Mouse (Mus musculus): ENCODE measurements at regions not wholly inside any gene's neighbourhood (a gene's known extent, or its start where the extent isn't known, plus 50 kb on each side); places are given as distances from the start of the nearest gene placed in this dataset.

DNA sequence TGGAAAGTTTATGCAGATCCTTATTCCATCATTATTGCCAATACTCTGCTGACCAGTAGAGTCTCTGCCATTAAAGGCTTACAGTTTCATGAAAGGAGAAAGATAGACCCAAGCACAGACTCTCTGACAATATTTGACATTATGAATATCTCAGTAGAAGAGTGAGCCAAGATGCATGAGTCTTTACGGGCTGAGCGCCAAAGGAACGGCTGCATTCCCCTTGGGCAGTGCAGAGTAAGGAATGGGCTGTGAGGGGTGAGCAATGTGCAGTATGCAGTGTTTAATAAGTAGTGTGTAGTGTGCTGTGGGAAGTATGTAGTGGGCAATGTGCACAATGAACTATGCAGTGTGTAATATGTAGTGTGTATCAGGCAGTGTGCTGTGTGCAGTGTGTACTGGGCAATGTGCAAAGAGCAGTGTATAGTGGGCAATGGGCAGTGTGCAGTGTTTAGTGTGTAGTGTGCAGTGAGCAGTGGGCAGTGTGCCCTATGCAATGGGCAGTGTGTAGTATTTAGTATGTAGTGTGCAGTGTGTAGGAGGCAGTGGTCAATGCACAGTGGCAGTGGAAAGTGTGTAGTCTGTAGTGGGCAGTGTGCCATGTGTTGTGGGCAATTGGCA, 671.8 kb downstream of the 5730522E02Rik start:
- Histone ChIP-seq H3K36me3 (replicated peaks in 1 of 2; ENCODE audit: control insufficient read depth in 1 of 2, insufficient read depth in 1 of 2, low read length in 1 of 2) (no peaks in the 10 kb centered on the region), H3K9ac (ENCODE audit: insufficient read depth, low read depth) (no peak overlapping the region), H3K9me3 (replicated peaks; ENCODE audit: low read length) (no peaks in the 10 kb centered on the region), H3K27me3 (replicated peaks) (no peaks in the 10 kb centered on the region), H3K4me3 (replicated peaks in 1 of 3; ENCODE audit: low read depth in 2 of 3, low read length in 2 of 3, poor library complexity in 1 of 3) (no peak overlapping the region), H3K79me2 (replicated peaks; ENCODE audit: control insufficient read depth, extremely low read depth, insufficient read depth, poor library complexity, severe bottlenecking) (no peaks in the 10 kb centered on the region), H3K4me2 (ENCODE audit: insufficient read depth, low read depth, poor library complexity, severe bottlenecking) (no peak overlapping the region), H3K4me1 (ENCODE audit: control insufficient read depth in 1 of 2, insufficient read depth in 2 of 2) (peaks cover 0 to 3% of the 10 kb centered on the region in 2 experiments; a peak in 2 of 4 replicates), H3K27ac (ENCODE audit: insufficient read depth, low read depth) (0 out of 2 replicates have a peak overlapping the region, but pooled peaks have one; percentile 11)
- dilution Hi-C loops (cut with MboI; ENCODE audit: extremely low pct_ligation_motif_present, extremely low pct_unique_long_range_greater_than_20kb, low sequenced_read_pairs), result no loop called here
- in situ Hi-C loops (cut with MboI; ENCODE audit: low pct_ligation_motif_present, low pct_unique_long_range_greater_than_20kb, low sequenced_read_pairs), result no loop called here
- TF ChIP-seq ZKSCAN1 (IDR thresholded peaks at IDR 0.05; ENCODE audit: borderline replicate concordance, low read depth, low read length) (no peak), JUN (IDR thresholded peaks at IDR 0.05; ENCODE audit: insufficient read depth, low read depth, low read length) (no peak)
- DNase-seq (ENCODE audit: extremely low read depth), result no peak

- DNase-seq (ENCODE audit: extremely low read depth), result no peak
- no peaks in the 10 kb centered on the region for H3K79me2 ChIP-seq (replicated peaks; ENCODE audit: control insufficient read depth, extremely low read depth, insufficient read depth, poor library complexity, severe bottlenecking)
- in situ Hi-C loops (cut with MboI; ENCODE audit: low pct_ligation_motif_present, low pct_unique_long_range_greater_than_20kb, low sequenced_read_pairs) (no loop called here), dilution Hi-C loops (cut with MboI; ENCODE audit: extremely low pct_ligation_motif_present, extremely low pct_unique_long_range_greater_than_20kb, low sequenced_read_pairs) (no loop called here)
- H3K4me1 ChIP-seq (ENCODE audit: control insufficient read depth in 1 of 2, insufficient read depth in 2 of 2), result peaks cover 0 to 3% of the 10 kb centered on the region in 2 experiments; a peak in 2 of 4 replicates
- no peaks in the 10 kb centered on the region for H3K27me3 ChIP-seq (replicated peaks)
- H3K36me3 ChIP-seq (replicated peaks in 1 of 2; ENCODE audit: control insufficient read depth in 1 of 2, insufficient read depth in 1 of 2, low read length in 1 of 2), result no peaks in the 10 kb centered on the region
- no peak overlapping the region for H3K27ac ChIP-seq (ENCODE audit: insufficient read depth, low read depth)
- H3K4me3 ChIP-seq (replicated peaks in 1 of 3; ENCODE audit: low read depth in 2 of 3, low read length in 2 of 3, poor library complexity in 1 of 3), result no peak overlapping the region
- no peaks in the 10 kb centered on the region for H3K9me3 ChIP-seq (replicated peaks; ENCODE audit: low read length)
- no peak overlapping the region for H3K4me2 ChIP-seq (ENCODE audit: insufficient read depth, low read depth, poor library complexity, severe bottlenecking)
- no peak overlapping the region for H3K9ac ChIP-seq (ENCODE audit: insufficient read depth, low read depth)
- no peak for TF ChIP-seq E2F4 (IDR thresholded peaks at IDR 0.05; ENCODE audit: insufficient replicate concordance, low read depth, low read length)
- TF ChIP-seq EP300 (IDR thresholded peaks at IDR 0.05; ENCODE audit: low read length), result no peak
- no peak for TF ChIP-seq MYC (IDR thresholded peaks at IDR 0.05; ENCODE audit: low read depth, low read length)
- no peak for TF ChIP-seq MAZ (IDR thresholded peaks at IDR 0.05; ENCODE audit: low read depth, low read length)
- no peak for TF ChIP-seq BHLHE40 (IDR thresholded peaks at IDR 0.05; ENCODE audit: low read depth, low read length)
- TF ChIP-seq SIN3A (IDR thresholded peaks at IDR 0.05; ENCODE audit: low read length), result no peak
- no peak for TF ChIP-seq MEF2A (IDR thresholded peaks at IDR 0.05; ENCODE audit: borderline replicate concordance, low read depth, low read length)
- no peak for TF ChIP-seq USF1 (IDR thresholded peaks at IDR 0.05; ENCODE audit: low read depth, low read length)
- no peak for TF ChIP-seq ZKSCAN1 (IDR thresholded peaks at IDR 0.05; ENCODE audit: borderline replicate concordance, low read depth, low read length)
- no peak for TF ChIP-seq CHD2 (IDR thresholded peaks at IDR 0.05; ENCODE audit: low read length)
- TF ChIP-seq TCF12 (IDR thresholded peaks at IDR 0.05; ENCODE audit: low read depth, low read length), result no peak
- TF ChIP-seq HCFC1 (IDR thresholded peaks at IDR 0.05; ENCODE audit: low read depth, low read length), result no peak
- TF ChIP-seq ZNF384 (IDR thresholded peaks at IDR 0.05; ENCODE audit: low read depth, low read length), result no peak
Observed at GRCm38 (mm10) chr11:25536069-25536468, 674.5 kb downstream of the 5730522E02Rik start.

Data from CH12.LX (cell line).